Mouse (Mus musculus): ENCODE measurements around the gene Ephx3.

- TF ChIP-seq GATA1 (IDR thresholded peaks at IDR 0.05; ENCODE audit: low read length) = no peak
- TF ChIP-seq TAL1 (IDR thresholded peaks at IDR 0.05; ENCODE audit: low read length) = no peak
These were observed 30.5 kb downstream of the Ephx3 start for GRCm38 (mm10) chr17:32158841-32159240.
